9 mouse cellular contexts compared by ENCODE assay signal in the genomic region with DNA sequence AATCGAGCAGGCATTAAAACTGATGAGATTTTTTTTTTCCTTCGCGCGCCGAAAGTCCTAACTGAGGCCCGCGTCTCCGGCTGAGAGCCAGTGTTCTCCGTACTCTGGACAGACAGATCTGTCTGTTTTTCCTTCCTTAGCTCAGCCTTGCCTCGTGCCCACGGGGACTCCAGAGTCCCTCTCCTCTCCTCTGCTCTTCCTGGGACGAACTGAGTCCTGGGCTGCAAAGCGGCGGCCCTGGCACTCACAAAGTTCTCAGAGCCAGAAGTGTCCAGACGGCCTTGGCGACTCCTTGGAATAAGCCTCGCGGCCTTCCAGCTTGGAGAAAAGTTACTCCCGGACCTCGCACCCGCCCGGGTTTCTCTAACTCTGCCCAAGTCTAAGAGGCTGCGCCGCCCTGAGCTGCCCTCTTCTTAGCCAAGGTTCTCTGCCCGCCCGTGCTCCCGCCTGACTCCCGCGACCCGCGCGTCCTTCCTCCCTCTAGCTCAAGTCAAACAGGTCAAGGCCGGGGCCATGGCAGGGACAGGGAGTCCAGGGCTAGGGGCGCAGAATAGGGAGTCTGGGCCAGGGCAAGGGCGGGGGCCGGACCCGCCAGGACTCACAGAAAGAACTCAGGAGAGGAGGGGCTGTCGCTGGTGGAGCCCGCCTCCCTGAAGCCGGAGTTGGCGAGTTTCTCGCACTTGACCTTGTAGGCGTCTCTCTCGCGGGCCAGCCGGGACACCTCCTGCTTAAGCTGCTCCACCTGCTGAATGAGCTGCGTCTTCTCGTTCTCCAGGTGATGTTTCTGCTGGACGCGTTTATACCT. TPM values are rescaled to one million over a fixed set of nuclear protein-coding genes. Genes with fewer than 3 reads are reported as not detected.
DNase-seq lines count a peak whose midpoint lies in the region; ATAC-seq and TF ChIP-seq lines count a peak whose summit lies in the region.
"Had no signal": no experiment of that assay in that cellular context is flagged by ENCODE, and none has a peak within 500 bp of the region (broad histone marks: within the 10 kb centered on the region; RNA-seq: fewer than 3 reads in every experiment).

No protein-coding gene starts in this region.

- peaks cover 40% of the 10 kb centered on the region for H3K27me3 ChIP-seq in ES-Bruce4 (ENCODE audit: control insufficient read depth, insufficient read depth, low read length, poor library complexity, severe bottlenecking)
- peaks cover 67% of the 10 kb centered on the region for H3K27me3 ChIP-seq in intestine, embryonic 16.5 days (replicated peaks; ENCODE audit: control insufficient read depth, insufficient read depth, low read length)

- no peak overlapping the region for H3K27ac ChIP-seq in ES-Bruce4 (ENCODE audit: insufficient read depth, low read length)
- no peak overlapping the region for H3K27ac ChIP-seq in intestine, embryonic 16.5 days (ENCODE audit: low read length)

- ATAC-seq in intestine, embryonic 16.5 days: no peak
- no peak for ATAC-seq in monocyte, adult 5-6 weeks (replicated peaks; ENCODE audit: insufficient number of reproducible peaks, low FRiP score, low TSS enrichment, poor library complexity, severe bottlenecking)

- no peaks in the 10 kb centered on the region for H3K36me3 ChIP-seq in ES-Bruce4 (ENCODE audit: control insufficient read depth, insufficient read depth, low read length, poor library complexity, severe bottlenecking)
- no peaks in the 10 kb centered on the region for H3K36me3 ChIP-seq in intestine, embryonic 16.5 days (ENCODE audit: control insufficient read depth, insufficient read depth, low read length)

- peak overlapping the region; percentile 33 for H3K4me3 ChIP-seq in ES-Bruce4 (ENCODE audit: low read depth, low read length)
- peak overlapping the region; percentile 63 for H3K4me3 ChIP-seq in intestine, embryonic 16.5 days (ENCODE audit: low read length)

- H3K9ac ChIP-seq in ES-Bruce4 (ENCODE audit: low read depth, poor library complexity, severe bottlenecking): no peak overlapping the region
- H3K9ac ChIP-seq in intestine, embryonic 16.5 days (ENCODE audit: low read depth, low read length): peak overlapping the region; percentile 81

- peaks cover 3% of the 10 kb centered on the region for H3K4me1 ChIP-seq in ES-Bruce4 (ENCODE audit: control insufficient read depth, insufficient read depth, low read length)
- H3K4me1 ChIP-seq in intestine, embryonic 16.5 days (ENCODE audit: control insufficient read depth, insufficient read depth, low read length): peaks cover 15% of the 10 kb centered on the region

- DNase-seq in brain, embryonic 14.5 days (ENCODE audit: low read depth): peak; percentile 34
- DNase-seq in gastrocnemius, postnatal 4 days (ENCODE audit: low spot score in 2 of 2): peak; percentile 29 to 59
- DNase-seq in lung, adult 18-20 months: peak; percentile 32 to 36
- DNase-seq in ovary, postnatal 10 days (ENCODE audit: low spot score): peak; percentile 36
- no peak for DNase-seq in cerebellum, adult 18-20 months

- WGBS in intestine, embryonic 16.5 days: under 1% methylated on average over 50 of the region's 50 CpGs

- peak overlapping the region; percentile 97 for H3K4me2 ChIP-seq in intestine, embryonic 16.5 days (ENCODE audit: low read depth, low read length)

- no peak for TF ChIP-seq CTCF in ES-Bruce4 (IDR thresholded peaks at IDR 0.05; ENCODE audit: low read depth, low read length)
- TF ChIP-seq CTCF in brain, embryonic 14.5 days (IDR thresholded peaks at IDR 0.05; ENCODE audit: borderline replicate concordance, extremely low read depth, insufficient read depth, insufficient read length): no peak

- no peak for TF ChIP-seq POLR2A in ES-Bruce4 (IDR thresholded peaks at IDR 0.05; ENCODE audit: insufficient read depth, low read length)
- TF ChIP-seq POLR2A in brain, embryonic 14.5 days (IDR thresholded peaks at IDR 0.05; ENCODE audit: borderline replicate concordance, extremely low read depth, insufficient read depth, insufficient read length, poor library complexity, severe bottlenecking): no peak

- no peaks in the 10 kb centered on the region for H3K9me3 ChIP-seq in ES-Bruce4 (replicated peaks; ENCODE audit: control insufficient read depth, insufficient read depth, low read length, poor library complexity, severe bottlenecking)
- no peaks in the 10 kb centered on the region for H3K9me3 ChIP-seq in intestine, embryonic 16.5 days (ENCODE audit: control insufficient read depth, low read length)

- TF ChIP-seq EP300 in ES-Bruce4 (IDR thresholded peaks at IDR 0.05; ENCODE audit: insufficient read depth, low read depth, low read length): no peak

RNA-seq across cellular contexts. Expression of gene Mafb, which starts 1.6 kb away (rescaled TPM):
- 0.24 and 0.46 TPM in 2 replicates for polyA plus RNA-seq in ES-Bruce4 (2011; ENCODE audit: insufficient read depth, insufficient read length, low read depth, missing spikeins)
- polyA plus RNA-seq in brain, embryonic 14.5 days (2012; rRNA removed): 6.5 and 16.2 TPM in 2 replicates
- 10 to 100 TPM; 21.5 to 23.7 TPM for total RNA-seq in gastrocnemius, postnatal 4 days (2021)
- 13.2 and 17.4 TPM in 2 replicates for polyA plus RNA-seq in intestine, embryonic 16.5 days (2015; fragmentation: Nextera tagmentation; extraction: Ambion mirVana)
- 12.9 to 19.7 TPM (median 18.0 TPM) in 3 replicates for total RNA-seq in monocyte, adult 5-6 weeks (2017)

RNA-seq across cellular contexts. Expression of gene Gm826, which starts 31.3 kb away (rescaled TPM):
- polyA plus RNA-seq in ES-Bruce4 (2011; ENCODE audit: insufficient read depth, insufficient read length, low read depth, missing spikeins): not detected in 2 replicates
- polyA plus RNA-seq in brain, embryonic 14.5 days (2012; rRNA removed): 0.09 TPM in 1 of 2 replicates, not detected in the other
- total RNA-seq in gastrocnemius, postnatal 4 days (2021): under 1 TPM in 1 of 2 experiments, not detected in 1; 0.73 TPM
- 24.3 and 29.2 TPM in 2 replicates for polyA plus RNA-seq in intestine, embryonic 16.5 days (2015; fragmentation: Nextera tagmentation; extraction: Ambion mirVana)
- 0.87 TPM in 1 of 3 replicates, not detected in the others for total RNA-seq in monocyte, adult 5-6 weeks (2017)
- total RNA-seq: neutrophil, adult 5-6 weeks had no signal

Comparison
In these comparisons a context has a peak if more than half of its experiments do, and no peak if none do; other contexts are left out.
1. DNase-seq: peak in brain, embryonic 14.5 days (single experiment), gastrocnemius, postnatal 4 days (2 of 2), lung, adult 18-20 months (2 of 2) and ovary, postnatal 10 days (single experiment); none in cerebellum, adult 18-20 months (0 of 2).
2. RNA of gene Gm826, which starts 31.3 kb away (polyA plus RNA-seq): 24.3 to 29.2 TPM in intestine, embryonic 16.5 days; 0.09 TPM in brain, embryonic 14.5 days and not detected in ES-Bruce4; every median in the first group is over 10 times any median in the second.